Mouse (Mus musculus): ENCODE data around the gene Il18rap. TPM values are rescaled to one million over a fixed set of nuclear protein-coding genes. Genes with fewer than 3 reads are reported as not detected.
A peak's percentile ranks its signal among the peaks of the same experiment; 100 is the strongest.

The Il18rap gene
- polyA plus RNA-seq, 1 experiment from 2014 or later, result 0.03 TPM

GRCm38 (mm10) chr1:40494594-40494993 lies 20.6 kb upstream of the Il18rap start:
- Histone ChIP-seq H3K27me3 (replicated peaks) (no peaks in the 10 kb centered on the region), H3K9ac (replicated peaks) (no peak overlapping the region), H3K36me3 (no peaks in the 10 kb centered on the region), H3K9me3 (replicated peaks) (no peaks in the 10 kb centered on the region), H3K27ac (replicated peaks) (no peak overlapping the region), H3K4me3 (replicated peaks) (no peak overlapping the region), H3K4me1 (no peaks in the 10 kb centered on the region), H3K4me2 (no peak overlapping the region)
- ATAC-seq (ENCODE audit: low FRiP score), result no peak
- 95% methylated on average over 4 of the region's 4 CpGs for WGBS

DNA sequence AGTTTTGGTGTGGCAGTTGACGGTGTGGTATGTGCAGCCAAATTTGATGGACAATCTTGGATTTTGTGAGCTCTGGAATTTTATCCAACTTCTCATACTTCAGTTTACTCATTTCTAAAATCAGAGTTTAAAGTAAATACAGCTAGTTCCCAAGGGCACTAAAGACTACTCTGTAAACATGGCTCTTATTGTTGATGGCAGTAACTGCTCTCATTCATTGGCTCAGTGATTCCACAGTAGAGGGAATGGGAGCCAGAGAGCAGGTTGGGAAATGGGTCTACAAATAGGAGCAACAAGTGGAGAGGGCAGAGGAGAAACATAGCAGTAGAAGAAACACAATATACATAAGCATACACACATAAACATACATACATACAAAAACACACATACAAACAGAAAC lies 15.5 kb upstream of the Il18rap start:
- no peak overlapping the region for H3K9ac ChIP-seq (replicated peaks)
- ATAC-seq (ENCODE audit: low FRiP score), result no peak
- no peaks in the 10 kb centered on the region for H3K4me1 ChIP-seq
- H3K36me3 ChIP-seq, result no peaks in the 10 kb centered on the region
- H3K9me3 ChIP-seq (replicated peaks), result no peaks in the 10 kb centered on the region
- H3K27ac ChIP-seq (replicated peaks), result no peak overlapping the region
- no peak overlapping the region for H3K4me2 ChIP-seq
- no peak overlapping the region for H3K4me3 ChIP-seq (replicated peaks)
- no peaks in the 10 kb centered on the region for H3K27me3 ChIP-seq (replicated peaks)
- 78% methylated on average over 1 of the region's 1 CpGs for WGBS

DNA sequence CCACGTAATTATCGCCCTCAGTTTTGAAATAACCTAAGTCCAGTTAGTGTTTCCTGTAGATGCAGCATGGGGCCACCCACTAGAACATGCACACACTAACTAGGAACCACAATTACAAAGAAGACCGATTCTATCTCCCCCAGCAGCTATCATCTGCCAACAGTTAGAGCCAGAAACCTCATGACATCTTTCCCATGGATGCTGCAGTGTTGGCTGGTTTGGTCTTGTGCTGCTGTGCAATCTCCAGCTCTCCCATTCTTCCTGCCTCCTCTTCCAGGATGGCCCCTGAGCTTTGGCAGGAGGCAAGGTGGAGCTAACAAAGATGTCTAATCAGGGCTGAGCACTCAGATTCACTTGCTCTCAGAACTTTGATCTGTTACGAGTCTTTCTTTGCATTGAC lies 14.0 kb upstream of the Il18rap start:
- Histone ChIP-seq H3K27ac (replicated peaks) (no peak overlapping the region), H3K9me3 (replicated peaks) (no peaks in the 10 kb centered on the region), H3K4me2 (no peak overlapping the region), H3K9ac (replicated peaks) (no peak overlapping the region), H3K27me3 (replicated peaks) (no peaks in the 10 kb centered on the region), H3K4me1 (no peaks in the 10 kb centered on the region), H3K36me3 (no peaks in the 10 kb centered on the region), H3K4me3 (replicated peaks) (no peak overlapping the region)
- no peak for ATAC-seq (ENCODE audit: low FRiP score)
- WGBS, result 93% methylated on average over 4 of the region's 4 CpGs

DNA sequence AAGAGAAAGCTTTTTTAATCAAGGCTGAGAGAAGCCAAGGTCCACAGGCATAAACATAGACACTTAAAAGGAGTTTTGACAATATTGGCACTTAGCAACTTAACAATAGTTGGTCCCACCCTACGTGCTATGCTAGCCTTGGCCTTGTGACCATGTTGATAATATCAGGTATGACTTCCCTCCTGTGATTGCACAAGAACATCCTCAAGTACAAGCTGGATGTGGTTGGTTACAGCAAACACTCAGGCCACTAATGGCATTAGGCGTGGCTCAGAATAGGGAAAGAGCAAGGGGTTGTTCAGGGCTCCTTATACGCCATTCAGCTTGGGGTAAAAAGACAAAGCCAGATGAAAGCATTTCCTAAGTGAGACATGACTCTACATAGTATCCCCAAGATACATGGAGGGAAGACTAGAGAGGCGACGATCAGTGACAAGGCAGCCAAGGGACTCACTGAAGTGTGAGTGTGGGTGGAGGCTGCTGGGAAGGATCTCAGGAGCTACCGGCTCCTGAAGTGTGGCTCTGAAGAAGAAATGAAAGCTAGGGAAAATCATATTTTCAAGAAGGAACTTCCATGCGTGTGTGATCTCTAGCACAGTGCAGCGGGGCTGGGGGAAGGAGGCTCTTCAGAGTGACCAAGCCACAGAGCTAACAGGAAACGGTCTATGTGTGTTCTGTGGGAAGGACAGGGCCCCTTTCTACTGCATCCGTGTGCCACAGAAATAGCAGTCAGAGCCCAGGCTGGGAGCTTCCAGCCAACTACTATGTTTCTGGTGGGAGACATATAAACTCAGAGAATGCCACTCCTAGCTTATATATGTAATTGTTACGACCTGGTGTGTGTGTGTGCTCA lies 13.4 kb upstream of the Il18rap start:
- ATAC-seq (ENCODE audit: low FRiP score), result no peak
- Histone ChIP-seq H3K27me3 (replicated peaks) (no peaks in the 10 kb centered on the region), H3K27ac (replicated peaks) (no peak overlapping the region), H3K9ac (replicated peaks) (no peak overlapping the region), H3K4me1 (no peaks in the 10 kb centered on the region), H3K4me2 (no peak overlapping the region), H3K4me3 (replicated peaks) (no peak overlapping the region), H3K9me3 (replicated peaks) (no peaks in the 10 kb centered on the region), H3K36me3 (no peaks in the 10 kb centered on the region)
- WGBS, result 90% methylated on average over 11 of the region's 11 CpGs

GRCm38 (mm10) chr1:40504548-40504947 lies 10.6 kb upstream of the Il18rap start:
- Histone ChIP-seq H3K36me3 (no peaks in the 10 kb centered on the region), H3K4me2 (no peak overlapping the region), H3K27ac (replicated peaks) (no peak overlapping the region), H3K9ac (replicated peaks) (no peak overlapping the region), H3K9me3 (replicated peaks) (no peaks in the 10 kb centered on the region), H3K4me3 (replicated peaks) (no peak overlapping the region), H3K4me1 (no peaks in the 10 kb centered on the region), H3K27me3 (replicated peaks) (no peaks in the 10 kb centered on the region)
- no peak for ATAC-seq (ENCODE audit: low FRiP score)
- 78% methylated on average over 5 of the region's 5 CpGs for WGBS

DNA sequence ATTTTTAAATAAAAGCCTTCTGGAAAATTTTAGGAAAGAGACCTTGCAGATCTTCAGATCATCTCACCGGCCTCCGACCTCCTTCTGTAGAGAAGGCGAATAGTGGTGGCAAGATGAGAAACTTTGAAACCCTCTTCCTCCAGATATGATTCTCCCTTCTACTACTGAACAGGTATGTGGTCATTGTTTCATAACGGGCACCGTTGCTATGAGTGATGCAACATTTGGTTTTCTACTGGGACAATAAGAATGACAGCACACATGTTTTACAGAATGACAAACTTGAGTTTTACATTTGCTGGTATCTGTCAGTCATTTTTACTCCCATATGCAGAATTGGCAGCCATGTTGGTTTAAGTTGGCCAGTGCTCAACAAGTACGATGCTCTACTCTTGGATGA lies 1.2 kb downstream of the Il18rap start:
- H3K4me2 ChIP-seq, result no peak overlapping the region
- ATAC-seq (ENCODE audit: low FRiP score), result no peak
- peaks cover 7% of the 10 kb centered on the region for H3K4me1 ChIP-seq
- H3K27ac ChIP-seq (replicated peaks), result no peak overlapping the region
- no peak overlapping the region for H3K4me3 ChIP-seq (replicated peaks)
- H3K9me3 ChIP-seq (replicated peaks), result no peaks in the 10 kb centered on the region
- 95% methylated on average over 6 of the region's 6 CpGs for WGBS
- H3K9ac ChIP-seq (replicated peaks), result no peak overlapping the region
- no peaks in the 10 kb centered on the region for H3K36me3 ChIP-seq
- H3K27me3 ChIP-seq (replicated peaks), result no peaks in the 10 kb centered on the region

DNA sequence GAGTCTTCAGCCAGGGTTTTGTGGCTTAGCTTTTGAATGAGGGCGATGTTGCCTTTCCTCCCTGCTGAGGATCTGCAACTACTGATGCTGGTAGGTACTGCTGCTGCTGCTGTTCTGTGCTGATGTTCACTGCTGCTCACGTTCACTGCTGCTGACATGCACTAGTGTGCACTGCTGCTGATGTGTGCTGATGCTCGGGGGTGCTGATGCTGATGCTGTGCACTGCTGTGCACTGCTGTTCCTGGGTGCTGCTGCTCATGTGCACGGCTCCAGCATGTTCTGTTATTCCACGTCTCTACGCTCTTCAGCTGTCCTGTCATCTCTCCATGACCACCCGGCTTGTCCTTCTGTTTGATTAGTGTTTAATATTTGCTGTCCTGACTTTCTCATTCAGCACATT lies 7.8 kb downstream of the Il18rap start:
- WGBS, result 87% methylated on average over 7 of the region's 7 CpGs

DNA sequence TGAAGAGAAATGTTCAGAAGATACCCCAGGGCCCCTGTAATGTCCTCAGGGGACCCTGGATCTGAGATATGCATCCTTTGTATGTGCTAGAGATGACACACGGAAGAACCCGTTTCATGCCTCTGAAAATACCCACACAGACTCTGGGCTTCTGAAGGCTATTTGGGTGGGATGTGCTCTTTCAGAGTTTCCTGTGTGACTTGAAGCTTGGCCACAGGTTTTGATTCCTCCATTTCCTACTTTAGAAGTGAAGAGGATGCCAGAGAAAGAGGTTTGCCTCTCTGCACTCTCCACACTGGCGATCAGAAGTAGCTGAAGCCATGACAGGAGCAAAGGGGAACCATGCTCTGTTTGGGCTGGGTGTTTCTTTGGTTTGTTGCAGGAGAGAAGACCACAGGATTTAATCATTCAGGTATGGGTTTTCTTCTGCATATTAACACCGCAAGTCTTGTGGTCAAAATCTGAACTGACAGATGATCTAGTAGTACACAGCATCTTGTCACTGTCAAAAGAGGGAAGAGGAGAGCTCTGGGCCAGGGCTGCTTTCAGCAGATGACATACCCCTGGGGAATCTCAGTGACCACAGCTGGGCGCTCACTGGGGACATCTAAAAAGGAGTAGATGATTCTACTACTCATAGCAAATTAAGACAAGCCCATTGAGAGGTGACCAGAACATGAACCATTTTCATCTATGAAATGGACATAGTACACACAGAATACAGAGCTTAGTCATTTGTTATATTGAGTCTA lies 9.0 kb downstream of the Il18rap start:
- H3K27me3 ChIP-seq (replicated peaks), result no peaks in the 10 kb centered on the region
- H3K9ac ChIP-seq (replicated peaks), result no peak overlapping the region
- no peak for ATAC-seq (ENCODE audit: low FRiP score)
- no peaks in the 10 kb centered on the region for H3K9me3 ChIP-seq (replicated peaks)
- no peak overlapping the region for H3K27ac ChIP-seq (replicated peaks)
- no peaks in the 10 kb centered on the region for H3K36me3 ChIP-seq
- 90% methylated on average over 5 of the region's 5 CpGs for WGBS
- H3K4me3 ChIP-seq (replicated peaks), result no peak overlapping the region
- no peaks in the 10 kb centered on the region for H3K4me1 ChIP-seq
- H3K4me2 ChIP-seq, result no peak overlapping the region

More for the DNA sequence above, 7.8 kb downstream of the Il18rap start:
- Histone ChIP-seq H3K27me3 (replicated peaks) (no peaks in the 10 kb centered on the region), H3K9ac (replicated peaks) (no peak overlapping the region), H3K4me2 (no peak overlapping the region), H3K27ac (replicated peaks) (no peak overlapping the region), H3K4me3 (replicated peaks) (no peak overlapping the region), H3K36me3 (no peaks in the 10 kb centered on the region), H3K4me1 (no peaks in the 10 kb centered on the region), H3K9me3 (replicated peaks) (no peaks in the 10 kb centered on the region)
- no peak for ATAC-seq (ENCODE audit: low FRiP score)

DNA sequence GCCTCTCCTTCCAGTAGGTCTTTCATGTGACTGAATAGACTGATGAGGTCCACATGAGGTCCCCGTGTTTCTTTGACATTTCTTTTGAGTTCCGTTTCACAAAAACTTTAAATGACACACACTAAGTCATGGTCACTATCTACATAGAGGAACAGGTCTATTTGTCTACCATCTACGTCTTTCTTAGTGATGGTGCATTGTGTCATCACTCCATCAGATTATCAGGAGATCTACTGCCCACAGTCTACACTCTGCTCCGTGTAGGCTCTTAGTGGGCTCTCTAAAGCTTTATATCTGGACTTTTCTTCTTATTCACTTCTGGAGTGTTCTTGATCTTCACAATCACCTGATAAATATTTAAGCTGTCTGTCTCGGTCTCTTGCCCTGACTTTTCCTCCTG lies 14.1 kb downstream of the Il18rap start:
- Histone ChIP-seq H3K27me3 (replicated peaks) (no peaks in the 10 kb centered on the region), H3K9me3 (replicated peaks) (no peaks in the 10 kb centered on the region), H3K36me3 (no peaks in the 10 kb centered on the region), H3K9ac (replicated peaks) (no peak overlapping the region), H3K27ac (replicated peaks) (no peak overlapping the region), H3K4me1 (no peaks in the 10 kb centered on the region), H3K4me3 (replicated peaks) (no peak overlapping the region), H3K4me2 (no peak overlapping the region)
- WGBS, result 94% methylated on average over 5 of the region's 5 CpGs
- no peak for ATAC-seq (ENCODE audit: low FRiP score)

DNA sequence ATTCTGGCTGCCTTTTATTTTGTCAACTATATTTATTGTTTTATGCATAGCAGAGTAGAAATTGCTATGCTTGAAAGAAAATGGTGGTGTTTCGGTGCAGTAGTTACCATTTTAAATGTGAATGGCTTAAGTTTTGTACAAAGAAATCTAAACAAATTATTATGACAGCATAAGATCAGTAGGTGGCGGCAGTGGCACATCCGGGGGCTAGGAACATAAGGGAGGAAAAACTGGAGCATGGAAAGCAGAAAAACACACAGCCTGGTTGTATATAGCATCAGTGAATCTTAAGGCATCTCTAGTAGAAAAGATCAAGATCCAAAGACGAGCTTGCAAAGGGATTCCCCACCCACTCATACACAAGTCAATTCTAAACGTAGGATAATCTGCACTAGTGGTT lies 22.4 kb downstream of the Il18rap start:
- Histone ChIP-seq H3K4me3 (replicated peaks) (no peak overlapping the region), H3K27me3 (replicated peaks) (no peaks in the 10 kb centered on the region), H3K9ac (replicated peaks) (no peak overlapping the region), H3K9me3 (replicated peaks) (no peaks in the 10 kb centered on the region), H3K36me3 (no peaks in the 10 kb centered on the region), H3K27ac (replicated peaks) (no peak overlapping the region), H3K4me2 (no peak overlapping the region), H3K4me1 (no peaks in the 10 kb centered on the region)
- 82% methylated on average over 5 of the region's 5 CpGs for WGBS
- ATAC-seq (ENCODE audit: low FRiP score), result no peak

DNA sequence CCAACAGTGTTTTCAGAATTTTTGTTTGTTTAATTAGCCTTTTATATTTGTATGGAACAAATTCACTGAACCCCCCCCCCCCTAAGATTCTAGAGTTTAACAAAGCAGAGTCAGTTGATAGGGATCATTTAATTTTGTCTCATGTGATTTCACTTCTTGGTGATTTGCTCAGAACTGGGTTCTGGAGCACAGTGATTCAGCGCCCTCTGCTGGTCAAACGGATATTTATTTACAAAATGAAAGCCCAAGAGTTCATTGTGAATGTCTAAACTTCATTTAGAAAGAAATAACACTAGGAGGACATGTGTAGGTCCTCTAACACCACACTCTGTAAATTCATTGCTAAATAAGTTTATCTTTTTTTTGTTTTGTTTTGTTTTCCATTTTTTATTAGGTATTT lies 29.5 kb downstream of the Il18rap start:
- Histone ChIP-seq H3K27me3 (replicated peaks) (no peaks in the 10 kb centered on the region), H3K4me2 (no peak overlapping the region), H3K4me1 (peaks cover 13% of the 10 kb centered on the region), H3K9me3 (replicated peaks) (no peaks in the 10 kb centered on the region), H3K36me3 (no peaks in the 10 kb centered on the region), H3K27ac (replicated peaks) (no peak overlapping the region), H3K4me3 (replicated peaks) (no peak overlapping the region), H3K9ac (replicated peaks) (no peak overlapping the region)
- 0% methylated on average over 2 of the region's 2 CpGs for WGBS
- ATAC-seq (ENCODE audit: low FRiP score), result no peak

- Histone ChIP-seq H3K27ac (replicated peaks) (0 out of 2 replicates have a peak overlapping the region, but pooled peaks have one; percentile 18), H3K4me2 (no peak overlapping the region), H3K9me3 (replicated peaks) (no peaks in the 10 kb centered on the region), H3K36me3 (no peaks in the 10 kb centered on the region), H3K4me1 (peaks cover 13% of the 10 kb centered on the region), H3K9ac (replicated peaks) (no peak overlapping the region), H3K27me3 (replicated peaks) (no peaks in the 10 kb centered on the region), H3K4me3 (replicated peaks) (no peak overlapping the region)
- peak; percentile 59 for ATAC-seq (ENCODE audit: low FRiP score)
- WGBS, result 64% methylated on average over 4 of the region's 4 CpGs
These were observed 31.5 kb downstream of the Il18rap start for GRCm38 (mm10) chr1:40546645-40547044.

Measured in neural tube, embryonic 15.5 days (tissue).